Mouse (Mus musculus) cerebellum, adult 11 months (tissue): ENCODE results near the gene Eef1akmt3.
"Not testable (repeated sequence)": the region's sequence is repeated elsewhere in the genome, so short reads cannot be mapped to it uniquely, and the experiment has no call there.

ENCODE experiments used
- DNase-seq: peaks from one replicate; pipeline ENCODE4 v3.0.0; 2022

Gene Eef1akmt3

DNA sequence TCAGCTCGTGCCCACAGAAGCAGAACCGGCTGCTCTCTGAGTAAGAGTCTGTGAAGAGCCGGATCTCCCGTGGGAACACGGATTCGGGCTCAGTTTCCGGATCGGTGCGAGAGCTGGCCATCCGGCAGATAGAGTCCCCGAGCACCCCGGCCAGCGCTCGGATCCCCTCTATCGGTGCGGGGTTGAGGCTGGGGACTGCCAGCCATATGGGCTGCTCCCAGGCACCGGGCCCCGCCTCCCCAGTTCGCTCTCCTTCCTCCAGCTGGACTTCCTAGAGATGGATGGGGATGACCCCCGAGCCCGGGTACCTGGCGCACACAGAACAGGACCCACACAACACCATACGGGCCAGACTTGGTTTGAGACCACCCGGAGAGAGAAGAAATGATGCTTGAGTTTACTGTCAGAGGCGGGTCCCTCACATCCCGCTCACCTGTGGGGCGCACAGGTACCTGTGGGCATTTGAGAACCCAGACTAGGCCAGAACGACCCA is at the start of gene Eef1akmt3, which contains the start of gene Mettl1:
Gene Eef1akmt3, minus strand, starts transcription at position 240 of the 493 bp plus-strand sequence.
Gene Mettl1, plus strand, starts transcription at position 141 of the 493 bp plus-strand sequence.
- no peak for DNase-seq

DNA sequence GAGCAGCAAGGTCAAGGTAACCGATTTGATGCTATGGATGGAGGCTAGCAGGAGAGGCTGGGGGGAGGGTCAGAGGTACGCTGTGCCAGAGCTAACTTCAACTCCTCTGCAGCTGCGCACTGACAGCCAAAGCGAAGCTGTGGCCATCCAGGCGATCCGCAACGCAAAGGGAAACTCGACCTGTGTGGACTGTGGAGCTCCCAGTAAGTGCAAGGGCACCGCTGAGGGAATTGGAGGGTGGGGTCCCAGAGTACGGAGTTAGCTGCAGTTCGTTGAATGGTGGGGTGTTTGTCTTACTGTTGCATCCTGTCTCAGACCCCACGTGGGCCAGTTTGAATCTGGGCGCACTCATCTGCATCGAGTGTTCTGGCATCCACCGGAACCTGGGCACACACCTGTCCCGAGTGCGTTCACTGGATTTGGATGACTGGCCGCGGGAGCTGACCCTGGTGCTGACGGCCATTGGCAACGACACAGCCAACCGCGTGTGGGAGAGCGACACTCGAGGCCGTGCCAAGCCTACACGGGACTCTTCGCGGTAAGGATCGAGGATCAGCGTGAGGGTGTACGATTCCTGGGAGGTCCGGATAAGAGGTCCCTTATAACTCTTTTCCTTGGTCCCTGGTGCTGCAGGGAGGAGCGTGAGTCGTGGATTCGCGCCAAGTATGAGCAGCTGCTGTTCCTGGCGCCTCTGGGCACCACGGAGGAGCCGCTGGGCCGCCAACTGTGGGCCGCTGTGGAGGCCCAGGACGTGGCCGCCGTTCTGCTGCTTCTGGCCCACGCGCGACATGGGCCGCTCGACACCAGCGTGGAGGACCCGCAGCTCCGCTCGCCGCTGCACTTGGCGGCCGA is 49.5 kb upstream of the Eef1akmt3 start:
- no peak for DNase-seq

DNA sequence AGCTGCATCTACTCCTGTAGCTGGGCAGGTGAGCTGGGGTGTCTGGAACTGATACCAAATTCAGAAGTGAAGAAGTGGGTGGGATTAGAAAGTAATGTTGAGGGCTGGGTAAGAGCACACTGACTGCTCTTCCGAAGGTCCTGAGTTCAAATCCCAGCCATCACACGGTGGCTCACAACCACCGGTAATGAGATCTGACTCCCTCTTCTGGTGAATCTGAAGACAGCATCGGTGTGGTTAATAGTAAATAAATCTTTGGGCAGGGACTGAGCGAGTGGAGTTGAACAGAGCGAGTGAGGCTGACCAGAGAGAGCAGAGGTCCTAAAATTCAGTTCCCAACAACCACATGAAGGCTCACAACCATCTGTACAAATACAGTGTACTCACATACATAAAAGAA is 44.3 kb upstream of the Eef1akmt3 start:
- no peak for DNase-seq

DNA sequence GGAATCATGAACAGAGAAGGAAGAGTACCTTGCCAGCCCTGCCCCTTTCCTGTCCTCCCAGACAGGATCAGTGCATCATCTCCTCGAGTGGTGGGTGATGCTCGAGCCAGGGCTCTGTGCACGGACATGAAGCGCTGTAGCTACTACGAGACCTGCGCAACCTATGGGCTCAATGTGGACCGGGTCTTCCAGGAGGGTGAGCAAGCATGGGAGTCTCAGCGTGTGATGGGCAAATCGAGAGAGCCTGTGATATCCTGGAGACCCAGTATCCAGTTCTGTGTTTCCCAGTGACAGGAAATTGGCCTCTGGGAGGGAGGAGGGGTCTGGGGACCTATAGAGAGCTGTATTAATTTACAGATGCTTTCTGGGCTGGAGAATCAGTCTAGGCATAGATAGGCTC is 43.7 kb upstream of the Eef1akmt3 start:
- DNase-seq, result no peak

DNA sequence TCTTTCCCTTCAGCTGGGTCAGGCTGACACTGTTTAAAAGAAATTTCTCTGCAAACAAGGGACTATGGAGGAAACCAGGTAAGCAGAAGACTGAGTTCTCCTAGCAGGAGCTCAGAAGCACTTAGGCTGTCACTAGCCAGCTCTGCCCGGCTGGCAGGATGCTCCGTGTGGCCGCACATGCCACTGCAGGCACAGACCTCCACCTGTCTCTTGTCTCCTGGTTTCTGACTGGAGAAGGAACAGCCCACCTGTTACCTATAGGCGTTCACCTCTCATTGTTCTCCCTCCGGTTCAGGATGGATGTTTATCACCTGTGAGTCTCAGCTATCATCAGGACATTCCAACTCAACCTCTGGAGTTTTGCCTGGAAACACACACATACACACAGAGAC is 42.6 kb upstream of the Eef1akmt3 start:
- no peak for DNase-seq

DNA sequence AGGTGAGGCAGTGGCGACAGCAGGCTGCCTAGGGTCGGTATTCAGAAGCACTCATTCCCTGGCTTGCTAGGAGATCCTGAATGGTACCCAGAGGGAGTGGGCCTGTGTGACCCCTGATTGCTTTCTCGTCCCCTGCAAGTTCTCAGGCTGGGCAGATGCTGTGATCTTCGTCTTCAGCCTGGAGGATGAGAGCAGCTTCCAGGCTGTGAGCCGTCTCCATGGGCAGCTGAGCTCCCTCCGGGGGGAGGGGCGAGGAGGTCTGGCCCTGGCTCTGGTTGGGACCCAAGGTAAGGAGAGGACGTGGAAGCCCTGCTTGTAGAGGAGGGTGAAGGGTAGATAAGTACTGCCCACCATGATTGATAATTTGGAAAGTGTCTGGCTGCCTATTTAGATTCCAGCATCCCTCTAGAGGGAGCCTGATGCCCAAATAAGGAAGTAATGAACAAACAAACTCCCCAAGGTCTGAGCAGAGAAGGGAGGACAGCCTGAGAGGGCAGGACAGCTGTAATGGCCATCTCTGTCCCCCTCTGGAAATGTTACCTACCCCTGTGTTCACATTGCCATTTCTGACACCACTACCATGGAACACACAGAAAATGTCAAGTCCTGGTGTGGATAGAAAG is 42.1 kb upstream of the Eef1akmt3 start:
- no peak for DNase-seq

DNA sequence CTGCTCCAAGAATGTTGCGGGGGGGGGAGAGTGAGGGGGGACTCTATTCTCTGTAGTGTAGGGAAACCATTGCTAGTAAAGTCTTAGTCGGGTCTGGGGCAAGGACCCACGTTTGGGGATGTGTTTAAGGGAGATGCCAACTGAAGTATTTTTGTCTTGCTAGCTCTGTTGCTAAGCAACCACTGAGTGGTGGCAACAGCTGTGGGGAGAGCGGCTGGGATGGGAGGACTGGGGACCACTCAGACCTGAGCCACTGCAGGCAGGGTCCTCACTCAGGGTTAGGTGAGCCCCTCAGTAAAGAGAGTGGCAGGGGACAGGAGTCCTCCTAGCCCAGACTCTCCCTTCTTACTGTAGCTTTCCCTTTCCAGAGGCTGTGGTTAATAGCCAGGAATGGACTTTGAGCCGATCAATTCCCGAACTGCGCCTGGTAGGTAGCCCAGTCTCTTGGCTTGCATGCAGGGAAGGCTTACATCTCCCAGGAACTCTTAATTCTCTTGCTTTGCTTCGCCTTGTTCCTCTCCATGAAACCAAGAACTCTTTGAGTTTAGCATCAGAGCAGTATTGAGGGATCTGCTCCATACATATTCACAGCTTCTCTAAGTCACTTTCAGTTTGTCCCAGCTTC is 40.8 kb upstream of the Eef1akmt3 start:
- DNase-seq, result no peak

DNA sequence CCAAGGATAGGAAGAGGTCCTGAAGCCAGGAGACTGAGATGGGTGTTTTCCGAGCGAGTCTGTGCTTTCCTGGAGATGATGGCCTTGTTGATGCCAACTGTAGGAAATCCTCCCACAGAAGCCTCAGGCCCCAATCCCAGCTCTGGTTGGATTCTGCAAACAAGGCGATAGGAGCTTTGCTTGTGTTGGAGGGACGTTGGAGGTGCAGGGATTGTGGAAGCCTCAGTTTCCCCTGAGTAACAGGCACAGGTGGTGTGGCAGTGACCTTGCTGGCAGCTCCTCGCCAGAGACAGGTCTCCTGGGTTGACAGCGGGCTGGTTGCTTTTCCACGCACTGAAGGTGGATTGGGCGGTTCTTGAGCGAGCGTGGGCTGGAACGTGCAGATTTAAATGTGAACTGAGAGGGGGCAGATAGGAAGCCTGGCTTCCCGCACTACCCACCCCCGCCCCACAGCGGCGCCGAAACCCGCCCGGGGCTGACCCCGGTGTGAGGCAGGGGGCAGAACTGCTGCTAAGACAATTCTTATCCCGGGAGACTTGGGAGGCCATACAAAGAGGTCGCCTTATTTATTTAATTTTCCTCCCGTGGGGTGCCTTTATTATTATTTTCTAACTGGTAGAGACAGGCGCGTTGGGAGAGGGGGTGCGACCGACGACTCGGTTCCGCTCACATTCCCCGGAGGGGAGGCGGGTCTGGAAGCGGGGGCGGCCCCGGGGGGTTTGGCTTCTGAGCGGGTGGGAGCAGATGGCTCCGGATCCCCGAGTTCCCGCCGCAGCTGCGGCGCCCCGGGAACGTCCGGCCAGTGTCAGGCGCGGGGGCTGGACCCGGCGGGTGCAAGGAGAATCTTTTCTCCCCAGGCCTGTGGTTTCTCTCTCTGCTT is 39.8 kb upstream of the Eef1akmt3 start:
- DNase-seq, result no peak

DNA sequence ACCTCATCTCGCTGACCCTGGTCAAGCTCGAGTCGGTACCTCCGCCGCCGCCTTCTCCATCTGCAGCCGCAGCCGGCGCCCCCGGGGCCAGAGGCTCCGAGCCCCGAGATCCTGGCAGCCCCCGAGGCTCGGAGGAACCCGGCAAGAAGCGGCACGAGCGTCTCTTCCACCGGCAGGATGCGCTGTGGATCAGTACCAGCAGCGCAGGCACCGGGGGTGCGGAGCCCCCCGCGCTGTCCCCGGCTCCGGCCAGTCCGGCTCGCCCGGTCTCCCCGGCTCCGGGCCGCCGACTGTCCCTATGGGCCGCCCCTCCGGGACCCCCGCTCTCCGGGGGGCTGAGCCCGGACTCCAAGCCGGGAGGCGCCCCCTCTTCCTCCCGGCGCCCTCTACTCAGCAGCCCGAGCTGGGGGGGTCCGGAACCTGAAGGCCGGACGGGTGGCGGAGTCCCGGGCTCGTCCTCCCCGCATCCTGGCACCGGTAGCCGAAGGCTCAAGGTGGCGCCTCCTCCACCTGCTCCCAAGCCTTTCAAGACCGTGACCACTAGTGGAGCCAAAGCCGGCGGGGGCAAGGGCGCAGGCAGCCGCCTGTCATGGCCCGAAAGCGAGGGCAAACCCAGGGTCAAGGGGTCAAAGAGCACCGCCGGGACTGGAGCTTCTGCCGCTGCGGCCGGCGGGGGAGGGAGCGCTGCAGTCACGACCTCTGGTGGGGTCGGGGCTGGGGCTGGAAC is 38.5 kb upstream of the Eef1akmt3 start:
- DNase-seq, result peak; percentile 70

DNA sequence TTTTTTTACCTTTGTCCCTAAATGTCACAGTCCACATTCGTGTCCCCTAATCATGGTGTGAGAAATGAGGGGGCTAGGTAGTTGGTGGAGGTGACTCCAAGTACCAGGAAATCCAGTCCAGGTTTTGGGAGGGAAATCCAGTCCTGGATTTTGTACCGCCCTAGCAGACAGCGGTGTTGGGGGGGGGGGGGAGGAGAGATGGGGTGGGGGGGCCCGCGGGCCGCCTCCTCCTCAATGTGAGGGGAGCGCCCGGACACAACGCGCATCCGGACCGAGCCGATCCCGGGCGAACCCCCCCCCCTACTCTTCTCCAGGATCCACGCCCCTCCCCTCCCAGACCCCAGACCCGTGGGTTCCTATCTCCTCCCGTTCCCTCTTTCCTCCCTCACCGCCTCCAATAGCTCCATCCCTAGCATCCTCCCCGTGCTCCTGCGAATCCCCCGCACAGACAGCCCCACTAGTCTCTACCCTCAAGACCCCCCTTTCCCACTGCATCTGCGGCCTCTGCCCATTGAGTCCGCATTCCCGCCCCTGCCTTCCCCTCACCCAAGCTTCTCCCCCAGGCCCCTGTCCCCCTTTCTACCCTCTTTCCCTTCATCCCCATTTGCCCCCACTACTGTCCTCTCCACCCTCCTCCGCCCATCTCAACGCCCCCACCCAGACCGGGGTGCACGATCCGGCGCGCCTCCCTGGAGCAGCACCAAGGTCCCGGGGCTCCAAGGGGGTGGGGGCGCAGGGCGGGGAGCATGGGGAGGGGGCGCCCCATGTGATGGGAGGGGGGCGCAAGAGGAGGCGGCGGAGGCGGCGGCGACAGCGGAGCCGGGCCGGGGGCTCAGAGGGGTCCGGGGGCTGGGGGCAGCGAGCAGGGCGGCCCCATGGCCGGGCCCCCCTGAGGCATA is 37.6 kb upstream of the Eef1akmt3 start:
- no peak for DNase-seq

DNA sequence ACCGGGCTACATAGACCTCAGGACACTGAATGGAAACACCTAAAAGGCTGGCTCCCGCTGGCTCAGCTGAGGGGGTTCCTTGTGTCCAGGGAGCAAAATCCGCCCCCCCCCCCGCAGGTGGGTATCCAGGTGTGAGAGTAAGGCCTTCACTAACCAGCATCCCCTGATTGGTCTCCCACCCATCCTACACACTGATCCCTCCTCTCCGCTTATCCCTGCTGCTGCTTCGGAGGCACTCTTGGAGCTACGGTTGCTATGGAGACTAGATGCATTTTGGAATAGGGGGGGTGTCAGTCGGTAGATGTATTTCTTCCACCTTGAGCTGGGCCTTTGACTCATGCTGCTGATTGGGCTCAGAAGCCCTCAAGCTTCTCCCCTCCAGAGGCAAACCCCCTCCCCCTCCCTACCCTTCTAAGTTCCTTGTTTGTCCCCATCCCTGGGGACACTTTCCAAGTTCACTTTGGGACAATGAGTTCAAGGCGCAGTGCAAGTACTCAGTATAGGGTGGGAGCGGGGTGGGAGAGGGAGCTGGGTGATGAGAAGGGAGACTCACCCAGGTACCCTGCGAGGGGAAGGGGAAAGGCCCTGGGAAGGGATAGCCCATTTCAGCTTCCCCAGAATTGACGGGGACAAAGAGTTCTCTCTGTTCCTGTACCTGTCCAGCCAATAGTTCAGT is 36.8 kb upstream of the Eef1akmt3 start:
- no peak for DNase-seq

DNA sequence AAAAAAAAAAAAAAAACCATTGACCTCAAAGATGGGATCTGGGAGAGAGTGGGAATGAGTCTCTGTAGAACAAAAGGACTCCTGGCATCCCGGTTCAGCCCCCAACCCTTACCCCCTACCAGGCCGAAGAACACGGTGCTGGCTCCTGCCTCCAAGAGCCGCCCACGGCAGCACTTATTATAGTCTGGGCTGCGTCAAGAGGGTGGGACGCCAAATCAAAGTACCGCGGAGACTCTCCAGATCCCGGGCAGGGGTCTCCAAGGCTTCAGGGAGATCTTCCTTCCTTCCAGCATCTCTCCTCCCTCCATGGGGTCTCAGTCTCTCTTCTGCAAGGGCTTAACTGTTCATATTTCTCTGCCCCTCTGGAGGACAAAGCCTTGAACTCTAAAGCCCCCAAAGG is 36.2 kb upstream of the Eef1akmt3 start:
- no peak for DNase-seq

DNA sequence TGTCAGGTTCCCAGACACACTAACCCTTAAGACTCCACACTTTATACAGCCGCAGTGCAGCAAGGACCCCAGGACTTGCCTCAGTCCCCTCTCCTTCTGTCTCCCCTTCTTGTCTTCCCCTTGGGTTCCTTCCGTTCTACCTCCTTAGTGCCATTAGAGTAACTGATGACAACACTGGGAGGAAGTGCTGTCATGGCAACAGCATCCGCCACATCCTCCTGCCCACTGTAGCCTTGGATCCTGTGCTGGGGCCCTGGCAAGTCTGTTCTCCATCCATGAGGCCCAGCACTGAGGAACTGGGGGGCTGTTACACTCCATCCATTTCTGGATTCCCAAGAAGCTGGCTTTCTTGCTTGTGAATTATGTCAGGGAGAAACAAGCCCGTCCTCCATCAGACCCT is 34.8 kb upstream of the Eef1akmt3 start:
- no peak for DNase-seq

DNA sequence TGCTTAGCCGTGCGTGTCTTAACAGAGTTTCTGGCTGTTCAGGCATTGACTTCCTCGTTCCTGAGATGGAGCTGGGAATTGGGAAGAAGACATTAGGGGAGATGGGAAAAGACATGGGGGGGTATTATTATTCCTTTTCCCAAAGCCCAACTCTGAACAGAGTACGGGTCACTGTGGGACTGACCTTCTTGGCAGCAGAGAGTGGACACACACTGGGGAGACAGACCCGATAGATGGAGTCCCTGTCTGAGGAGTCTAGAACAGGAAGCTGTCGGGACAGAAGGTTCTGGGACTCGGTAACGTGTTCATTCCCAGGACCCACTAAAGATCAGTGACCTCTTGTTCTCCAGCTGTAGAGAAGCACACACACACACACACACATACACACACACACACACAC is 34.3 kb upstream of the Eef1akmt3 start:
- no peak for DNase-seq

DNA sequence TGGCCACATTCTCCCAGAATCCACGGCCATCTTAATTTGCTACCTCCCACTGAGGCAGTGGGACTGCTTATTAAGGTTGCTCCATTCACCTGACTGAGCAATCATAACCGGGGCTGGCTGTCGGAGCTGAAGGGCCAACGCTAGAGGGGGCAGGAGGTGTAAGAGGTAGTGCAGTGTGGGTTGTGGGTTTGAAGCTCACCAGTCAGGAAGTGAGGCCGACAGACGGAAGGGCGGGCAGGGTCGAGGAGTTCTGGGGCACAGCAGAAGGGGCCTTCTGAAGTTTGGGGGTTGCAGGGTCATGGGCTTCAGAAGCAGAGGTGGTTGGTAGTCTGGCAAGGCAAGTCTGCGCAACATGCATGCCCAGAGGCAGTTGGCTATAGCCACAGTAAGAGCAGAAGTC is 33.8 kb upstream of the Eef1akmt3 start, which contains the start of gene Agap2:
Gene Agap2, plus strand, starts transcription at position 205 of the 400 bp plus-strand sequence.
- DNase-seq, result no peak

DNA sequence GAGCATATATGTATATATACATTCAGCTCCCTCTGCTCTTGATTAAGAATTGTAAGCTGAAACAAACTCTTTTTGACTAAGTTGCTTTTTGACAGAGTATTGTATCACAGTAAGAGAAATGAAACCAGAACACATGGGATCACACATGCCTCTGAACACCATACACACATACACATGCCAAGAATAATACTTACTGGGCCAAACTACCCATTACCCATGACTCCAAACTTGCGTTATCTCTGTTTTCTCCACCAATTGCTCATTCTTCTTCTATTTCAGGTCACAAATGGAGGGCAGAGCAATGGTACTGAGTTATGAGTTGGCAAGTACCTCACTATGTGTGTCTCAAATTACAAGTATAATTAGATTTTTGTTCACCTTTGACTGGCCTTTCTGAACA is 32.7 kb upstream of the Eef1akmt3 start:
- no peak for DNase-seq

DNA sequence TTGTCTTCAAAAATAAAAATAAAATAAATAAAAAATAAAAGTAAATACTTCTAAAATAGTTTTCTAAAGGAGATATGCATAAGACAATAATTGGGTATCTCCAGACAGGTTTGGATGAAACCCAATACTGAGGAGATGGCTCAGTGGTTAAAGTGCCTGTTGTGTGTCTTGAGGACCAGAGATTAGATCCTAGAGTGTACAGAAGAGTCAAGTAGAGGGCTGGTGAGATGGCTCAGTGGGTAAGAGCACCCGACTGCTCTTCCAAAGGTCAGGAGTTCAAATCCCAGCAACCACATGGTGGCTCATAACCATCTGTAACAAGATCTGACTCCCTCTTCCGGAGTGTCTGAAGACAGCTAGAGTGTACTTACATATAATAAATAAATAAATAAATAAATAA is 31.7 kb upstream of the Eef1akmt3 start:
- not testable (repeated sequence) for DNase-seq

DNA sequence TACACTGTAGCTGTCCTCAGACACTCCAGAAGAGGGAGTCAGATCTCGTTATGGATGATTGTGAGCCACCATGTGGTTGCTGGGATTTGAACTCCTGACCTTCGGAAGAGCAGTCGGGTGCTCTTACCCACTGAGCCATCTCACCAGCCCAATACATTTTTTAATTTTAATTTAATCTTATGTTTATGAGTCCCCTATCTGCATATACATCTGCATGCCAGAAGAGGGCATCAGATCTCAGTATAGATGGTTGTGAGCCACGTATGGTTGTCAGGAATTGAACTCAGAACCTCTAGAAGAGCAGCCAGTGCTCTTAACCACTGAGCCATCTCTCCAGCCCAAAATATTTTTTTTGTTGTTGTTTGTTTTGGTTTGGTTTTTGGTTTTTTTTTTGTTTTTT is 31.0 kb upstream of the Eef1akmt3 start:
- not testable (repeated sequence) for DNase-seq

DNA sequence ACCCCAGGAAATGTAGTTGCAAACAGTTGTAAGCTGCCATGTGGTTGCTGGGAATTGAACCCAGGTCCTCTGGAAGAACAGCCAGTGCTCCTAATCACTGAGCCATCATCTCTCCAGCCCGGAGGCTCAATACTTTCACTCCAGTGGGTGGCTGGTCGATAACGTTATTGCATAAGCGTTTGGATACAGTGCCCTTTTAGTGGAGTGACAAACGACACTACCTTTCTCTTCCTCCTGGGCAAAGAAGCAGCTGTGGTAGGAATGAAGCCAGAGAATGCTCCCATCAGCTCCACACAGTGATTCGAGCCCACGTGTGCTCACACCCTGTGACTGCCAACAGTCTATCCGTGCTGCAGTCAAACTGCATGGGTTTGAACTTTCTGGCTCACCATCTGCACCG is 29.9 kb upstream of the Eef1akmt3 start:
- no peak for DNase-seq
